Mouse (Mus musculus) kidney, adult 2 months (tissue): ENCODE results near the gene Wdr54. TPM values are rescaled to one million over a fixed set of nuclear protein-coding genes. Genes with fewer than 3 reads are reported as not detected.
A peak's percentile ranks its signal among the peaks of the same experiment; 100 is the strongest.

Experiments used
- DNase-seq: peaks from one replicate; pipeline ENCODE4 v3.0.0; 2021
- H3K27ac ChIP-seq: fragments of 200-500 bp; 2 replicates; pipeline ENCODE4 v1.5.1; 2012; ENCODE audit warnings: low read depth, low read length, control low read depth, inconsistent platforms; ENCODE audit not compliant: insufficient read depth
- H3K27me3 ChIP-seq: fragments of 200-500 bp; replicated peaks from 2 replicates; pipeline ENCODE4 v1.6.1; 2012; ENCODE audit warnings: mild to moderate bottlenecking, moderate library complexity, low read length, inconsistent platforms; ENCODE audit not compliant: control insufficient read depth, insufficient read depth
- H3K36me3 ChIP-seq: fragments of 200-500 bp; 2 replicates; pipeline ENCODE4 v1.6.1; 2012; ENCODE audit warnings: mild to moderate bottlenecking, moderate library complexity, low read length, inconsistent platforms; ENCODE audit not compliant: control insufficient read depth, insufficient read depth
- H3K4me1 ChIP-seq: fragments of 200-500 bp; 2 replicates; pipeline ENCODE4 v1.6.1; 2011; ENCODE audit warnings: low read length; ENCODE audit not compliant: control insufficient read depth, insufficient read depth
- H3K4me3 ChIP-seq: fragments of 200-500 bp; 2 replicates; pipeline ENCODE4 v1.5.1; 2011; ENCODE audit warnings: mild to moderate bottlenecking, low read depth, low read length, control low read depth; ENCODE audit not compliant: insufficient read depth
- CTCF ChIP-seq: fragments of 200-500 bp; conservative IDR thresholded peaks from 2 replicates; pipeline ENCODE4 v1.5.1; 2011; ENCODE audit warnings: low read depth, mild to moderate bottlenecking, control low read depth, low read length, moderate library complexity, mixed read lengths; ENCODE audit not compliant: insufficient read depth, insufficient read length
- POLR2A ChIP-seq: fragments of 200-500 bp; IDR thresholded peaks from one replicate; pipeline ENCODE4 v1.6.1; 2011; ENCODE audit warnings: low read depth, low read length, control low read depth
- WGBS: fragments of 180-500 bp; shearing (Covaris S2); methylation state at CpG from one replicate; pipeline ENCODE4 v1.1.7; 2018; 5-methylcytosine and 5-hydroxymethylcytosine counted together
- polyA plus RNA-seq: library from polyadenylated mRNA; depleted of rRNA; stranded (reverse); fragments of >200 nt; gene quantifications from 2 replicates; pipeline ENCODE4 v1.2.3, GENCODE M21; 2012

Wdr54 gene
- polyA plus RNA-seq, 1 experiment: 4.7 TPM

DNA sequence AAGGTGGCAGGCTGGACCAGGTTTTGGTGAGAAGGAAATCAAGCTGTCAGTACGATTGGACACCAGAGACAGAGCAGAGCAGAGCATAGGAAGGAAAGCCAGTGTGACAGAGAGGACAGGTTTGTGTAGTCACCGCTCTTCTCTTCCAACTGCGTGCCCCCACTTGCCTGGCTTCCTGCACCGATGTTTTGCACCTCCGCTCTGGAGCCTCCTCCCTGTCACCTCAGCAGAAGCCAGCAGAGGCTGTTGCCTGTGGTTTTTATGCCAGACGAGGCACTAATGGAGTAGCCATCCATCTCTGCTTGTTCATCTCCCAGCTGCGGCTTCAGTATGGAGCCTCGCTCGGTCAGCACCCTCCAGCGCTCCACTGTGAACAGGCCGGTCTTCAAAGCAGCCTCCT, 13.3 kb downstream of the Wdr54 start:
- DNase-seq: no peak
- Histone ChIP-seq H3K27me3 (no peaks in the 10 kb centered on the region), H3K27ac (no peak overlapping the region), H3K4me1 (peaks cover 1% of the 10 kb centered on the region; the same call in 1 of the 2 replicates), H3K4me3 (no peak overlapping the region), H3K36me3 (no peaks in the 10 kb centered on the region)
- WGBS: 80% methylated on average over 11 of the region's 11 CpGs
- TF ChIP-seq POLR2A (no peak), CTCF (no peak)

- peaks cover 4% of the 10 kb centered on the region; the same call in 1 of the 2 replicates for H3K4me1 ChIP-seq
- 31% methylated on average over 41 of the region's 41 CpGs for WGBS
- H3K36me3 ChIP-seq: no peaks in the 10 kb centered on the region
- TF ChIP-seq POLR2A (no peak), CTCF (no peak)
- H3K27me3 ChIP-seq: no peaks in the 10 kb centered on the region
- DNase-seq: peak; percentile 38
- peak overlapping the region; percentile 21; the same call in 1 of the 2 replicates for H3K4me3 ChIP-seq
- 0 out of 2 replicates have a peak overlapping the region, but pooled peaks have one; percentile 14 for H3K27ac ChIP-seq
Observed at GRCm38 (mm10) chr6:83142211-83142731, 13.9 kb downstream of the Wdr54 start.

- DNase-seq: no peak
- no peaks in the 10 kb centered on the region for H3K36me3 ChIP-seq
- WGBS: 53% methylated on average over 4 of the region's 4 CpGs
- H3K4me3 ChIP-seq: no peak overlapping the region; the same call in 1 of the 2 replicates
- H3K27me3 ChIP-seq: no peaks in the 10 kb centered on the region
- peaks cover 4% of the 10 kb centered on the region; the same call in 1 of the 2 replicates for H3K4me1 ChIP-seq
- TF ChIP-seq POLR2A: no peak
- no peak for TF ChIP-seq CTCF
- no peak overlapping the region for H3K27ac ChIP-seq
Observed at GRCm38 (mm10) chr6:83141636-83142035, 14.6 kb downstream of the Wdr54 start.

- no peak for DNase-seq
- TF ChIP-seq CTCF: no peak
- no peak for TF ChIP-seq POLR2A
- no peaks in the 10 kb centered on the region for H3K27me3 ChIP-seq
- no peak overlapping the region for H3K27ac ChIP-seq
- no peaks in the 10 kb centered on the region for H3K36me3 ChIP-seq
- H3K4me3 ChIP-seq: no peak overlapping the region
- peaks cover 6% of the 10 kb centered on the region for H3K4me1 ChIP-seq
- WGBS: 94% methylated on average over 8 of the region's 8 CpGs
Observed at GRCm38 (mm10) chr6:83140044-83140443, 16.2 kb downstream of the Wdr54 start.

GRCm38 (mm10) chr6:83138056-83138455, 18.1 kb downstream of the Wdr54 start:
- Histone ChIP-seq H3K4me3 (peak overlapping the region; percentile 88), H3K27me3 (no peaks in the 10 kb centered on the region), H3K36me3 (no peaks in the 10 kb centered on the region), H3K4me1 (peaks cover 16% of the 10 kb centered on the region), H3K27ac (peak overlapping the region; percentile 53)
- DNase-seq: no peak
- no peak for TF ChIP-seq CTCF
- no peak for TF ChIP-seq POLR2A
- WGBS: 7% methylated on average over 11 of the region's 11 CpGs

DNA sequence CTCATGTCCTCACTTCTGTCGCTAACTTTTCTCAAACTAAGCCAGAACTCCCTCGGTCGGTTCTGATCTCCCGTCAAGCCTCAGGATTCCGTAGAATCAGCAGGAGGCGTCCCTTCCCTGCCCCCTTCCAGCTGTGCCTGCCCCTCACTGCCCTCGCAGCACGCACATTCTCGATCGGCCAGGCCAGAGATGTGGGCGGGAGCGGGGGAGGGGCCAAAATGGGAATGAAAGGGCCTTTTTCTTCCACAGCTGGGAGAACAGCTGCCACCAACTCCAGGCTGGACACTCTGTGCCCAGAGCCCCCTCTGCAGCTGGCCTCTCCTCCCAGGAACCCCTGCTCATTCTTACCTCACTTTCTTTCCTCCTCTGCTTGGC, 18.6 kb downstream of the Wdr54 start:
- WGBS: under 1% methylated on average over 12 of the region's 12 CpGs
- TF ChIP-seq CTCF (no peak; the same call in 1 of the 2 replicates), POLR2A (peak; percentile 87)
- H3K4me3 ChIP-seq: peak overlapping the region; percentile 88
- no peaks in the 10 kb centered on the region for H3K36me3 ChIP-seq
- H3K27me3 ChIP-seq: no peaks in the 10 kb centered on the region
- H3K27ac ChIP-seq: peak overlapping the region; percentile 99
- H3K4me1 ChIP-seq: peaks cover 16% of the 10 kb centered on the region
- peak; percentile 95 for DNase-seq

- H3K27ac ChIP-seq: peak overlapping the region; percentile 99
- H3K36me3 ChIP-seq: no peaks in the 10 kb centered on the region
- no peaks in the 10 kb centered on the region for H3K27me3 ChIP-seq
Observed at GRCm38 (mm10) chr6:83136881-83137575, 19.2 kb downstream of the Wdr54 start.

More at GRCm38 (mm10) chr6:83136881-83137575, 19.2 kb downstream of the Wdr54 start:
- 1% methylated on average over 26 of the region's 26 CpGs for WGBS
- H3K4me1 ChIP-seq: peaks cover 19% of the 10 kb centered on the region
- peak; percentile 79 for DNase-seq
- TF ChIP-seq POLR2A (no peak), CTCF (no peak)
- H3K4me3 ChIP-seq: peak overlapping the region; percentile 88
